Mouse (Mus musculus): Measurements from ENCODE around the gene 1190005I06Rik. TPM values are rescaled to one million over a fixed set of nuclear protein-coding genes. Genes with fewer than 3 reads are reported as not detected.
A peak's percentile ranks its signal among the peaks of the same experiment; 100 is the strongest.

1190005I06Rik gene
- polyA plus RNA-seq, 1 experiment from 2014 or later, result 2.7 TPM

GRCm38 (mm10) chr8:120664566-120664965 lies 17.1 kb upstream of the 1190005I06Rik start:
- Histone ChIP-seq H3K4me1 (peaks cover 33% of the 10 kb centered on the region), H3K36me3 (peaks cover 40% of the 10 kb centered on the region), H3K4me3 (no peak overlapping the region), H3K27me3 (ENCODE audit: low read depth, poor library complexity, severe bottlenecking) (no peaks in the 10 kb centered on the region), H3K9me3 (replicated peaks) (no peaks in the 10 kb centered on the region), H3K27ac (no peak overlapping the region)
- WGBS, result 90% methylated on average over 6 of the region's 6 CpGs
- no peak for DNase-seq (ENCODE audit: low spot score)

- DNase-seq (ENCODE audit: low spot score), result no peak
- Histone ChIP-seq H3K27ac (no peak overlapping the region), H3K27me3 (ENCODE audit: low read depth, poor library complexity, severe bottlenecking) (no peaks in the 10 kb centered on the region), H3K4me3 (no peak overlapping the region), H3K9me3 (replicated peaks) (no peaks in the 10 kb centered on the region), H3K4me1 (no peaks in the 10 kb centered on the region), H3K36me3 (peaks cover 89% of the 10 kb centered on the region)
- WGBS, result 97% methylated on average over 8 of the region's 8 CpGs
Measured at GRCm38 (mm10) chr8:120657415-120657814, 10.0 kb upstream of the 1190005I06Rik start.

GRCm38 (mm10) chr8:120656322-120657052 lies 9.1 kb upstream of the 1190005I06Rik start:
- WGBS, result 97% methylated on average over 7 of the region's 7 CpGs
- no peaks in the 10 kb centered on the region for H3K9me3 ChIP-seq (replicated peaks)
- no peak overlapping the region for H3K4me3 ChIP-seq
- H3K4me1 ChIP-seq, result no peaks in the 10 kb centered on the region
- no peak for DNase-seq (ENCODE audit: low spot score)
- no peak overlapping the region for H3K27ac ChIP-seq
- no peaks in the 10 kb centered on the region for H3K27me3 ChIP-seq (ENCODE audit: low read depth, poor library complexity, severe bottlenecking)
- peaks cover 93% of the 10 kb centered on the region for H3K36me3 ChIP-seq

- 0 out of 2 replicates have a peak, but pooled peaks cover 2% of the 10 kb centered on the region for H3K36me3 ChIP-seq
- H3K4me1 ChIP-seq, result peaks cover 5% of the 10 kb centered on the region; the same call in 1 of the 2 replicates
- H3K4me3 ChIP-seq, result no peak overlapping the region
- no peak overlapping the region for H3K27ac ChIP-seq
- no peaks in the 10 kb centered on the region for H3K9me3 ChIP-seq (replicated peaks)
- DNase-seq (ENCODE audit: low spot score), result no peak
- no peaks in the 10 kb centered on the region for H3K27me3 ChIP-seq (ENCODE audit: low read depth, poor library complexity, severe bottlenecking)
- WGBS, result 93% methylated on average over 7 of the region's 7 CpGs
Measured at GRCm38 (mm10) chr8:120644663-120645062, 2.8 kb downstream of the 1190005I06Rik start.

- Histone ChIP-seq H3K27ac (no peak overlapping the region), H3K36me3 (no peaks in the 10 kb centered on the region), H3K4me3 (no peak overlapping the region), H3K4me1 (peaks cover 5% of the 10 kb centered on the region; the same call in 1 of the 2 replicates), H3K27me3 (ENCODE audit: low read depth, poor library complexity, severe bottlenecking) (peaks cover 3% of the 10 kb centered on the region; the same call in 1 of the 2 replicates), H3K9me3 (replicated peaks) (no peaks in the 10 kb centered on the region)
- WGBS, result 78% methylated on average over 10 of the region's 10 CpGs
- no peak for DNase-seq (ENCODE audit: low spot score)
Measured at GRCm38 (mm10) chr8:120642031-120642662, 5.3 kb downstream of the 1190005I06Rik start.

GRCm38 (mm10) chr8:120641245-120641644 lies 6.2 kb downstream of the 1190005I06Rik start:
- DNase-seq (ENCODE audit: low spot score), result no peak
- peaks cover 5% of the 10 kb centered on the region; the same call in 1 of the 2 replicates for H3K4me1 ChIP-seq
- peaks cover 11% of the 10 kb centered on the region; the same call in 1 of the 2 replicates for H3K27me3 ChIP-seq (ENCODE audit: low read depth, poor library complexity, severe bottlenecking)
- H3K27ac ChIP-seq, result no peak overlapping the region
- no peaks in the 10 kb centered on the region for H3K9me3 ChIP-seq (replicated peaks)
- no peaks in the 10 kb centered on the region for H3K36me3 ChIP-seq
- H3K4me3 ChIP-seq, result no peak overlapping the region
- WGBS, result 49% methylated on average over 8 of the region's 8 CpGs

- Histone ChIP-seq H3K9me3 (replicated peaks) (no peaks in the 10 kb centered on the region), H3K36me3 (no peaks in the 10 kb centered on the region), H3K4me3 (peak overlapping the region; percentile 79), H3K27me3 (ENCODE audit: low read depth, poor library complexity, severe bottlenecking) (peaks cover 74% of the 10 kb centered on the region), H3K27ac (peak overlapping the region; percentile 79), H3K4me1 (peaks cover 39% of the 10 kb centered on the region)
- WGBS, result under 1% methylated on average over 42 of the region's 42 CpGs
- no peak for DNase-seq (ENCODE audit: low spot score)
Measured at GRCm38 (mm10) chr8:120634329-120634839, 13.0 kb downstream of the 1190005I06Rik start.

GRCm38 (mm10) chr8:120633665-120634271 lies 13.7 kb downstream of the 1190005I06Rik start:
- H3K27me3 ChIP-seq (ENCODE audit: low read depth, poor library complexity, severe bottlenecking), result peaks cover 74% of the 10 kb centered on the region
- no peaks in the 10 kb centered on the region for H3K36me3 ChIP-seq
- peak overlapping the region; percentile 79 for H3K4me3 ChIP-seq
- H3K4me1 ChIP-seq, result peaks cover 39% of the 10 kb centered on the region
- H3K27ac ChIP-seq, result peak overlapping the region; percentile 79
- under 1% methylated on average over 44 of the region's 44 CpGs for WGBS
- peak; percentile 67 for DNase-seq (ENCODE audit: low spot score)
- H3K9me3 ChIP-seq (replicated peaks), result no peaks in the 10 kb centered on the region

GRCm38 (mm10) chr8:120632969-120633664 lies 14.3 kb downstream of the 1190005I06Rik start:
- peak overlapping the region; percentile 79 for H3K4me3 ChIP-seq
- H3K36me3 ChIP-seq, result no peaks in the 10 kb centered on the region
- H3K27me3 ChIP-seq (ENCODE audit: low read depth, poor library complexity, severe bottlenecking), result peaks cover 74% of the 10 kb centered on the region
- 29% methylated on average over 17 of the region's 17 CpGs for WGBS
- H3K27ac ChIP-seq, result peak overlapping the region; percentile 79; the same call in 1 of the 2 replicates
- peaks cover 43% of the 10 kb centered on the region for H3K4me1 ChIP-seq
- peak; percentile 39 for DNase-seq (ENCODE audit: low spot score)
- no peaks in the 10 kb centered on the region for H3K9me3 ChIP-seq (replicated peaks)

GRCm38 (mm10) chr8:120631441-120632375 lies 15.7 kb downstream of the 1190005I06Rik start:
- Histone ChIP-seq H3K27ac (peak overlapping the region; percentile 23; the same call in 1 of the 2 replicates), H3K27me3 (ENCODE audit: low read depth, poor library complexity, severe bottlenecking) (peaks cover 68% of the 10 kb centered on the region), H3K4me3 (no peak overlapping the region), H3K4me1 (peaks cover 44% of the 10 kb centered on the region), H3K36me3 (no peaks in the 10 kb centered on the region), H3K9me3 (replicated peaks) (no peaks in the 10 kb centered on the region)
- DNase-seq (ENCODE audit: low spot score), result no peak
- WGBS, result 83% methylated on average over 21 of the region's 21 CpGs

GRCm38 (mm10) chr8:120630848-120631247 lies 16.6 kb downstream of the 1190005I06Rik start:
- H3K27ac ChIP-seq, result no peak overlapping the region
- H3K4me1 ChIP-seq, result peaks cover 50% of the 10 kb centered on the region
- WGBS, result 33% methylated on average over 6 of the region's 6 CpGs
- no peaks in the 10 kb centered on the region for H3K9me3 ChIP-seq (replicated peaks)
- H3K27me3 ChIP-seq (ENCODE audit: low read depth, poor library complexity, severe bottlenecking), result peaks cover 60% of the 10 kb centered on the region
- H3K4me3 ChIP-seq, result no peak overlapping the region
- no peaks in the 10 kb centered on the region for H3K36me3 ChIP-seq
- no peak for DNase-seq (ENCODE audit: low spot score)

Data from limb, embryonic 10.5 days (tissue).